Mouse (Mus musculus) lung, adult 2 months (tissue): ENCODE data around the gene Nrp2. TPM values are rescaled to one million over a fixed set of nuclear protein-coding genes. Genes with fewer than 3 reads are reported as not detected.

Experiments used
- DNase-seq: peaks from one replicate; pipeline ENCODE4 v3.0.0; 2022
- H3K4me1 ChIP-seq: fragments of 200-500 bp; 2 replicates; pipeline ENCODE4 v1.6.1; 2011; ENCODE audit warnings: low read length; ENCODE audit not compliant: control insufficient read depth, insufficient read depth
- H3K4me3 ChIP-seq: fragments of 200-500 bp; replicated peaks from 2 replicates; pipeline ENCODE3; 2011; ENCODE audit warnings: low read depth, mild to moderate bottlenecking, control low read depth, low read length; ENCODE audit errors: extremely low read depth
- CTCF ChIP-seq: fragments of 200-500 bp; IDR thresholded peaks from 2 replicates; pipeline ENCODE4 v1.5.1; 2011; ENCODE audit warnings: mild to moderate bottlenecking, low read length, control low read depth; ENCODE audit not compliant: insufficient read depth
- POLR2A ChIP-seq: fragments of 200-500 bp; IDR thresholded peaks from 2 replicates; pipeline ENCODE4 v1.6.1; 2011; ENCODE audit warnings: low read depth, mild to moderate bottlenecking, control low read depth, low read length, borderline replicate concordance; ENCODE audit errors: extremely low read depth
- WGBS: fragments of 180-500 bp; shearing (Covaris S2); methylation state at CpG from one replicate; pipeline ENCODE4 v1.1.7; 2018; 5-methylcytosine and 5-hydroxymethylcytosine counted together
- polyA plus RNA-seq: library from polyadenylated mRNA; depleted of rRNA; stranded (reverse); fragments of >200 nt; gene quantifications from 2 replicates; pipeline ENCODE4 v1.2.3, GENCODE M21; 2012

Gene Nrp2
- polyA plus RNA-seq, 1 experiment = 27.8 TPM

- no peak overlapping the region for H3K4me3 ChIP-seq
- DNase-seq = no peak
- 71% methylated on average over 6 of the region's 6 CpGs for WGBS
- H3K4me1 ChIP-seq = no peaks in the 10 kb centered on the region
- TF ChIP-seq CTCF = no peak
- TF ChIP-seq POLR2A = no peak
Measured at GRCm38 (mm10) chr1:62831725-62832455, 128.8 kb downstream of the Nrp2 start.

- 86% methylated on average over 1 of the region's 1 CpGs for WGBS
- Histone ChIP-seq H3K4me3 (no peak overlapping the region), H3K4me1 (no peaks in the 10 kb centered on the region)
- DNase-seq = no peak
- no peak for TF ChIP-seq POLR2A
- TF ChIP-seq CTCF = no peak
Measured at GRCm38 (mm10) chr1:62833356-62833755, 130.3 kb downstream of the Nrp2 start.

GRCm38 (mm10) chr1:62834443-62835185 lies 131.5 kb downstream of the Nrp2 start:
- WGBS = 44% methylated on average over 1 of the region's 1 CpGs
- TF ChIP-seq CTCF (no peak), POLR2A (no peak)
- Histone ChIP-seq H3K4me3 (no peak overlapping the region), H3K4me1 (no peaks in the 10 kb centered on the region)
- DNase-seq = no peak

GRCm38 (mm10) chr1:62838083-62838482 lies 135.0 kb downstream of the Nrp2 start:
- TF ChIP-seq POLR2A (no peak), CTCF (no peak)
- no peak overlapping the region for H3K4me3 ChIP-seq
- no peak for DNase-seq
- H3K4me1 ChIP-seq = no peaks in the 10 kb centered on the region
- WGBS = 89% methylated on average over 3 of the region's 3 CpGs

- Histone ChIP-seq H3K4me3 (no peak overlapping the region), H3K4me1 (no peaks in the 10 kb centered on the region)
- DNase-seq = no peak
- 70% methylated on average over 2 of the region's 2 CpGs for WGBS
- TF ChIP-seq CTCF = no peak
- no peak for TF ChIP-seq POLR2A
Measured at GRCm38 (mm10) chr1:62838631-62839030, 135.5 kb downstream of the Nrp2 start.

GRCm38 (mm10) chr1:62843215-62843614 lies 140.1 kb downstream of the Nrp2 start:
- Histone ChIP-seq H3K4me3 (no peak overlapping the region), H3K4me1 (no peaks in the 10 kb centered on the region)
- TF ChIP-seq POLR2A (no peak), CTCF (no peak)
- 72% methylated on average over 4 of the region's 4 CpGs for WGBS
- no peak for DNase-seq

- 51% methylated on average over 8 of the region's 8 CpGs for WGBS
- TF ChIP-seq POLR2A = no peak
- TF ChIP-seq CTCF = no peak
- Histone ChIP-seq H3K4me1 (no peaks in the 10 kb centered on the region), H3K4me3 (no peak overlapping the region)
- DNase-seq = no peak
Measured at GRCm38 (mm10) chr1:62850990-62851940, 148.2 kb downstream of the Nrp2 start.

- TF ChIP-seq CTCF = no peak
Measured at GRCm38 (mm10) chr1:62853362-62853761, 150.3 kb downstream of the Nrp2 start.

GRCm38 (mm10) chr1:62853996-62854395 lies 150.9 kb downstream of the Nrp2 start:
- 72% methylated on average over 4 of the region's 4 CpGs for WGBS
- no peak for DNase-seq

More at GRCm38 (mm10) chr1:62853362-62853761, 150.3 kb downstream of the Nrp2 start:
- Histone ChIP-seq H3K4me1 (no peaks in the 10 kb centered on the region), H3K4me3 (no peak overlapping the region)
- DNase-seq = no peak
- WGBS = 58% methylated on average over 9 of the region's 9 CpGs

More at GRCm38 (mm10) chr1:62853996-62854395, 150.9 kb downstream of the Nrp2 start:
- no peaks in the 10 kb centered on the region; the same call in 1 of the 2 replicates for H3K4me1 ChIP-seq
- H3K4me3 ChIP-seq = no peak overlapping the region
- TF ChIP-seq CTCF = no peak
- no peak for TF ChIP-seq POLR2A
